Mouse (Mus musculus): ENCODE data around the gene Olfml1. TPM values are rescaled to one million over a fixed set of nuclear protein-coding genes. Genes with fewer than 3 reads are reported as not detected.

Olfml1 gene
- polyA plus RNA-seq, 1 experiment from 2014 or later: 8.5 TPM

DNA sequence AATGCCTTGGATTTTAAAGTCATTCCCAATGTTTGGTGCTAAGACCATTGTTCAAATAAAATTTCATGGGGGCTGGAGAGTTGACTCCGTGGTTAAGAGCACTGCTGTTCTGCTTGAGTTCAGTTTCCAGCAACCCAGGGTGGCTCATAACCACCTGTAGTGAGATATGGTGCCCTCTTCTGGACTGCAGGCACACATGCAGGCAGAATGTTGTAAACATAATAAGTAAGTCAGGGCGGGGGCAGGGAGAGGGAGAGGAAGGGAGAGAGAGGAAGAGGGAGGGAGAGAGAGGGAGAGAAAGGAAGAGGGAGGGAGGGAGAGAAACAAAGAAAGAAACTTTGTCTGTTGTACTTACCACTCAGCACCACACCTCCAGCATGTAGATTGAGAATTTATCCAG is 6.6 kb downstream of the Olfml1 start:
- no peak for DNase-seq (ENCODE audit: low spot score)
- 71% methylated on average over 2 of the region's 2 CpGs for WGBS

GRCm38 (mm10) chr7:107574276-107574675 is 7.0 kb downstream of the Olfml1 start:
- WGBS: 60% methylated on average over 3 of the region's 3 CpGs
- Histone ChIP-seq H3K9me3 (ENCODE audit: control insufficient read depth, low read length) (no peaks in the 10 kb centered on the region), H3K4me1 (ENCODE audit: control insufficient read depth, insufficient read depth, low read length) (no peaks in the 10 kb centered on the region), H3K9ac (ENCODE audit: low read length) (no peak overlapping the region), H3K27ac (ENCODE audit: low read depth, low read length) (no peak overlapping the region), H3K27me3 (ENCODE audit: control insufficient read depth, insufficient read depth, low read length) (no peaks in the 10 kb centered on the region), H3K4me2 (ENCODE audit: low read depth) (no peak overlapping the region), H3K4me3 (ENCODE audit: low read depth, low read length) (no peak overlapping the region), H3K36me3 (ENCODE audit: control insufficient read depth, insufficient read depth, low read length) (no peaks in the 10 kb centered on the region)
- no peak for ATAC-seq (ENCODE audit: insufficient read depth, low FRiP score, low TSS enrichment)
- DNase-seq (ENCODE audit: low spot score): no peak

More for the DNA sequence above, 6.6 kb downstream of the Olfml1 start:
- no peaks in the 10 kb centered on the region for H3K9me3 ChIP-seq (ENCODE audit: control insufficient read depth, low read length)
- H3K4me3 ChIP-seq (ENCODE audit: low read depth, low read length): no peak overlapping the region
- no peaks in the 10 kb centered on the region for H3K4me1 ChIP-seq (ENCODE audit: control insufficient read depth, insufficient read depth, low read length)
- no peaks in the 10 kb centered on the region for H3K36me3 ChIP-seq (ENCODE audit: control insufficient read depth, insufficient read depth, low read length)
- H3K27ac ChIP-seq (ENCODE audit: low read depth, low read length): no peak overlapping the region
- ATAC-seq (ENCODE audit: insufficient read depth, low FRiP score, low TSS enrichment): no peak
- H3K27me3 ChIP-seq (ENCODE audit: control insufficient read depth, insufficient read depth, low read length): no peaks in the 10 kb centered on the region
- no peak overlapping the region for H3K9ac ChIP-seq (ENCODE audit: low read length)
- no peak overlapping the region for H3K4me2 ChIP-seq (ENCODE audit: low read depth)

DNA sequence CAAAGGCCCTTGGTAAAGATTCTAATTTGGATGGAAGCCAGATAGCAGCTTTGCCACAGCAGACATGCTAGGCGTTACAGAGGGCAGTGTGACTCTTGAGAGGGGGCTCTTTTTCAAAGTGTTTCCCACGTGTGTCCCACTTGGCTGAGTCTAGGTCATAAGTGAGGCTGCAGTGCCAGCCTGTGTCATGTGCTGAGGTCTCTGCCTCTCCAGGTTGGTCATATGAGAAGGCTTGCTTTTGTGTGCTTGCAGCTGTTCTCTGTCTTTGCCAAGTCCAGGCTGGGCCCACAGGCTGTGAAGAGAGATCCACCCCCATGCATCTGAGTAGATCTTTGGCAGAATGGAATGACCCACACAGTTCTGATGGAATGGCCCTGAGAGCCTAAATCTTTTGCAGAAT is 25.4 kb downstream of the Olfml1 start:
- H3K27me3 ChIP-seq (ENCODE audit: control insufficient read depth, insufficient read depth, low read length): 0 out of 2 replicates have a peak, but pooled peaks cover 4% of the 10 kb centered on the region
- no peaks in the 10 kb centered on the region for H3K9me3 ChIP-seq (ENCODE audit: control insufficient read depth, low read length)
- ATAC-seq (ENCODE audit: insufficient read depth, low FRiP score, low TSS enrichment) (no peak), DNase-seq (ENCODE audit: low spot score) (no peak)
- H3K4me3 ChIP-seq (ENCODE audit: low read depth, low read length): no peak overlapping the region
- H3K9ac ChIP-seq (ENCODE audit: low read length): no peak overlapping the region
- no peaks in the 10 kb centered on the region for H3K4me1 ChIP-seq (ENCODE audit: control insufficient read depth, insufficient read depth, low read length)
- WGBS: 64% methylated on average over 2 of the region's 2 CpGs
- H3K4me2 ChIP-seq (ENCODE audit: low read depth): no peak overlapping the region
- H3K27ac ChIP-seq (ENCODE audit: low read depth, low read length): no peak overlapping the region
- no peaks in the 10 kb centered on the region for H3K36me3 ChIP-seq (ENCODE audit: control insufficient read depth, insufficient read depth, low read length)

- Histone ChIP-seq H3K4me2 (ENCODE audit: low read depth) (no peak overlapping the region; the same call in 1 of the 2 replicates), H3K4me1 (ENCODE audit: control insufficient read depth, insufficient read depth, low read length) (no peaks in the 10 kb centered on the region), H3K27ac (ENCODE audit: low read depth, low read length) (no peak overlapping the region), H3K4me3 (ENCODE audit: low read depth, low read length) (peak overlapping the region; percentile 33; the same call in 1 of the 2 replicates), H3K36me3 (ENCODE audit: control insufficient read depth, insufficient read depth, low read length) (no peaks in the 10 kb centered on the region), H3K9ac (ENCODE audit: low read length) (no peak overlapping the region), H3K9me3 (ENCODE audit: control insufficient read depth, low read length) (no peaks in the 10 kb centered on the region), H3K27me3 (ENCODE audit: control insufficient read depth, insufficient read depth, low read length) (0 out of 2 replicates have a peak, but pooled peaks cover 4% of the 10 kb centered on the region)
- DNase-seq (ENCODE audit: low spot score) (no peak), ATAC-seq (ENCODE audit: insufficient read depth, low FRiP score, low TSS enrichment) (no peak)
- 33% methylated on average over 7 of the region's 7 CpGs for WGBS
These were observed 26.7 kb downstream of the Olfml1 start for GRCm38 (mm10) chr7:107593904-107594303.

GRCm38 (mm10) chr7:107594325-107594856 is 27.1 kb downstream of the Olfml1 start:
- Histone ChIP-seq H3K27ac (ENCODE audit: low read depth, low read length) (no peak overlapping the region), H3K9ac (ENCODE audit: low read length) (peak overlapping the region; percentile 46), H3K27me3 (ENCODE audit: control insufficient read depth, insufficient read depth, low read length) (0 out of 2 replicates have a peak, but pooled peaks cover 4% of the 10 kb centered on the region), H3K9me3 (ENCODE audit: control insufficient read depth, low read length) (no peaks in the 10 kb centered on the region), H3K36me3 (ENCODE audit: control insufficient read depth, insufficient read depth, low read length) (no peaks in the 10 kb centered on the region), H3K4me1 (ENCODE audit: control insufficient read depth, insufficient read depth, low read length) (no peaks in the 10 kb centered on the region), H3K4me3 (ENCODE audit: low read depth, low read length) (peak overlapping the region; percentile 33), H3K4me2 (ENCODE audit: low read depth) (peak overlapping the region; percentile 58)
- DNase-seq (ENCODE audit: low spot score): no peak
- 1% methylated on average over 16 of the region's 16 CpGs for WGBS
- peak; percentile 78 for ATAC-seq (ENCODE audit: insufficient read depth, low FRiP score, low TSS enrichment)

DNA sequence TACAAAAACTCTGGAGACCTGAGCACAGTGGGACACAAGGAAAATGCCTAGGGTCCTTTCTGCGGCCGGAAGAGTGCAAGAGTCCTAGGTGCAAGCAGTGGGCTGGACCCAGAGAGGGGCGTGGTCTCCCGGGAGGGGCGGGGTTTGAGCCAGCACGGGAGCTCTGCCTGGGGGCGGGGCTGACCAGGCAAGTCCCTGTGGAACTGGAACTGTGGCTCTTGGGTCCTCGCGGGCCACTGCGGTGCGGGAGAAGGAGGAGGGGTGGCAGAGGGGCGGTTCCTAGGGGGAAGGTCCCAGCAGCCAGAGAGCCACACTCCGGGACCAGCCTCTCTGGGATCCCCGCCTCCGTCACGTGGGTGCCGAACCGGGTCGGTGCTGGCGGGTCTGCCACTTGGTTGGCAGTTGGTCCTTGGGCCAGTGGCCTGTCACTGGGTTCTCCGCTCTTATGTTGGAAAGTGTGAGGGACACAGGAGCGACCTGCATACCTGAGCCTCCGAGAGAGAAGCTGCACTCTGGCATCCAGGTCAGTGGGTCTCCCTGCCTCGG is 27.7 kb downstream of the Olfml1 start, which contains the start of gene Ppfibp2:
Ppfibp2 (plus strand) TSS at position 351 of the 546 bp plus-strand sequence.
- no peak within 1 kb of the TSS for H3K27ac ChIP-seq (ENCODE audit: low read depth, low read length)

DNA sequence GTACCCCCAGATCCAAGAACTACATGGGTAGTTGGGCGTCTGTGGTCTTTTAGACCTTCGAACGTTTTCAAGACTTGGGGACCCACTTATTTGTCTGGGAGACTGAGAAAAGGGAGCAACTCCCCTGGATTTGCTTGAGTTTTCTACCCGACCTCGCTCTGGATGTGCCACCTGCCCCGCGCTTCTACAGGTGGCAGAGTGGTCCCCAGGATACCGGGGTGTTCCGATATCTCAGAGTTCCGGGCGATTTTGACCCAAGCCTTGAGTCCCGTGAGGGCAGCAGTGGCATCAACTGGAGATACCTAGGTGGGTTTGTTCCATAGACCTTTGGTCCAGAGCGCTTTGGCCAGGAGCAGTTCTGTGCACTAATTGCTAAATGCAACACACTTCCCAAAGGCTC is 28.2 kb downstream of the Olfml1 start:
- H3K27me3 ChIP-seq (ENCODE audit: control insufficient read depth, insufficient read depth, low read length): 0 out of 2 replicates have a peak, but pooled peaks cover 4% of the 10 kb centered on the region
- 15% methylated on average over 13 of the region's 13 CpGs for WGBS
- ATAC-seq (ENCODE audit: insufficient read depth, low FRiP score, low TSS enrichment): no peak
- H3K9me3 ChIP-seq (ENCODE audit: control insufficient read depth, low read length): no peaks in the 10 kb centered on the region
- H3K9ac ChIP-seq (ENCODE audit: low read length): no peak overlapping the region
- H3K27ac ChIP-seq (ENCODE audit: low read depth, low read length): no peak overlapping the region
- no peak for DNase-seq (ENCODE audit: low spot score)
- H3K36me3 ChIP-seq (ENCODE audit: control insufficient read depth, insufficient read depth, low read length): no peaks in the 10 kb centered on the region
- H3K4me1 ChIP-seq (ENCODE audit: control insufficient read depth, insufficient read depth, low read length): no peaks in the 10 kb centered on the region
- peak overlapping the region; percentile 58 for H3K4me2 ChIP-seq (ENCODE audit: low read depth)
- H3K4me3 ChIP-seq (ENCODE audit: low read depth, low read length): peak overlapping the region; percentile 33

More for the DNA sequence above, 27.7 kb downstream of the Olfml1 start, which contains the start of gene Ppfibp2:
- Histone ChIP-seq H3K9me3 (ENCODE audit: control insufficient read depth, low read length) (no peaks in the 10 kb centered on the region), H3K9ac (ENCODE audit: low read length) (peak within 1 kb of the TSS; percentile 46), H3K36me3 (ENCODE audit: control insufficient read depth, insufficient read depth, low read length) (no peaks in the 10 kb centered on the region), H3K4me3 (ENCODE audit: low read depth, low read length) (peak within 1 kb of the TSS; percentile 33), H3K4me2 (ENCODE audit: low read depth) (peak within 1 kb of the TSS; percentile 58), H3K27me3 (ENCODE audit: control insufficient read depth, insufficient read depth, low read length) (0 out of 2 replicates have a peak, but pooled peaks cover 4% of the 10 kb centered on the region), H3K4me1 (ENCODE audit: control insufficient read depth, insufficient read depth, low read length) (no peaks in the 10 kb centered on the region)
- 0% methylated on average over 24 of the region's 24 CpGs for WGBS
- DNase-seq (ENCODE audit: low spot score) (peak; percentile 87), ATAC-seq (ENCODE audit: insufficient read depth, low FRiP score, low TSS enrichment) (peak; percentile 98)

DNA sequence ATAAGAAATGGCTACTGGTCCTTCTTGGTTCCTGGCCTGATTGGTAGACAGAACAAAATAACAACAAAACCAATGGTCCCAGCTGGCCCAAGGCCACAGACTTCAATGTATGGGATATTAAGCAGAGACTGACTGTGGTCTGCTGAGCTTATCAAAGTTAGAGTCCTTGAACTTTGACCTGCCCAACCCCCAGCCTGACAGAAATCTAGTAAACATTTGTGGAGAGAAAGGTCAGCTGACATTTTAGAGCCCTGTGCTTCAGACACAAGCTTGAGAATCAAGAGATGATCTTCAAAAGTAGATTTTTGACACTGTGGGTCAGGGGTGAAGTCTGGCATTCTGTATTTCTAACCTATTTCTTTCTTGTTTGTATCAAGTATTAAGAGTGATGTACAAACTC is 29.5 kb downstream of the Olfml1 start:
- Histone ChIP-seq H3K9ac (ENCODE audit: low read length) (no peak overlapping the region), H3K4me2 (ENCODE audit: low read depth) (no peak overlapping the region), H3K9me3 (ENCODE audit: control insufficient read depth, low read length) (no peaks in the 10 kb centered on the region), H3K4me3 (ENCODE audit: low read depth, low read length) (no peak overlapping the region), H3K27me3 (ENCODE audit: control insufficient read depth, insufficient read depth, low read length) (0 out of 2 replicates have a peak, but pooled peaks cover 4% of the 10 kb centered on the region), H3K4me1 (ENCODE audit: control insufficient read depth, insufficient read depth, low read length) (no peaks in the 10 kb centered on the region), H3K27ac (ENCODE audit: low read depth, low read length) (no peak overlapping the region), H3K36me3 (ENCODE audit: control insufficient read depth, insufficient read depth, low read length) (no peaks in the 10 kb centered on the region)
- ATAC-seq (ENCODE audit: insufficient read depth, low FRiP score, low TSS enrichment): no peak
- DNase-seq (ENCODE audit: low spot score): no peak

- 92% methylated on average over 3 of the region's 3 CpGs for WGBS
These were observed 30.7 kb downstream of the Olfml1 start for GRCm38 (mm10) chr7:107597956-107598355.

More at GRCm38 (mm10) chr7:107597956-107598355, 30.7 kb downstream of the Olfml1 start:
- Histone ChIP-seq H3K27me3 (ENCODE audit: control insufficient read depth, insufficient read depth, low read length) (0 out of 2 replicates have a peak, but pooled peaks cover 4% of the 10 kb centered on the region), H3K9ac (ENCODE audit: low read length) (no peak overlapping the region), H3K9me3 (ENCODE audit: control insufficient read depth, low read length) (no peaks in the 10 kb centered on the region), H3K36me3 (ENCODE audit: control insufficient read depth, insufficient read depth, low read length) (no peaks in the 10 kb centered on the region), H3K27ac (ENCODE audit: low read depth, low read length) (no peak overlapping the region), H3K4me3 (ENCODE audit: low read depth, low read length) (no peak overlapping the region), H3K4me2 (ENCODE audit: low read depth) (no peak overlapping the region), H3K4me1 (ENCODE audit: control insufficient read depth, insufficient read depth, low read length) (no peaks in the 10 kb centered on the region)
- ATAC-seq (ENCODE audit: insufficient read depth, low FRiP score, low TSS enrichment) (no peak), DNase-seq (ENCODE audit: low spot score) (no peak)
